Mouse (Mus musculus) adipocyte (in vitro differentiated cells): ENCODE measurements around the gene Sh3bp2.

Source experiments
- DNase-seq: peaks from one replicate; pipeline ENCODE4 v3.0.0-alpha.2; 2016; ENCODE audit warnings: low spot score

Gene Sh3bp2

DNA sequence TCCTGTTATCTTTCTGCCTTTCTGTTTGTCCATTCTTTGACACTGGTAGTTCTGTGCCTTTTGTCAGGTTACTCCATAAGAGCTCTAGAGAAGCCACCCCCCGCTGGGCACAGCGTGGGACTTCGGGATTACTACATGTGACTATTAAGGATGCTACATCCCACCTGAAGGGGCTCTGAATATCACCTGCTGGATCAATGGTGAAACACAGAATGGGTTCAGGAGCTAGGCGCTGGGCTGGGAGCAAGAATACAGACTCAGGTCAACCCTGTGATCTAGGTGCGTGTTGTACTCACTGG lies 788 bp downstream of the Sh3bp2 start:
- no peak for DNase-seq

DNA sequence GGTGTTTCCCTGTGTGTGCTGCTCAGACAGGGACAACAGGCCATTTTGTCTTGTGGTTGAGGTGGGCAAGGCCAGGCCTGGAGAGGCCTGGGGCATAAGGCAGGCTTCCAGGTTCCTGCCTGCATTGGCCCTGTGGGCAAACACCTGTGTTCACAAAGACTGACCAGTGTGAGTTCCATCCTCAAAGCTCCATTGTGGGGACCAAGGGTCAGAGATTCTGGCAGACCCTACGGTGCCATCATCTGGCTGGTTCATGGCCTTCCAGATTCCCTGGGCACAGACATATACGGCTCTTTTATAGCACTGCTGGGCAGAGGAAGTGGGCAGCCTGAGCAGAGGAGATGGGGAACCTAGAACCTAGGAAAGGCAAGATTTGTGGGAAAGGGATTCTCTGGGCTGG lies 1.7 kb downstream of the Sh3bp2 start:
- no peak for DNase-seq

DNA sequence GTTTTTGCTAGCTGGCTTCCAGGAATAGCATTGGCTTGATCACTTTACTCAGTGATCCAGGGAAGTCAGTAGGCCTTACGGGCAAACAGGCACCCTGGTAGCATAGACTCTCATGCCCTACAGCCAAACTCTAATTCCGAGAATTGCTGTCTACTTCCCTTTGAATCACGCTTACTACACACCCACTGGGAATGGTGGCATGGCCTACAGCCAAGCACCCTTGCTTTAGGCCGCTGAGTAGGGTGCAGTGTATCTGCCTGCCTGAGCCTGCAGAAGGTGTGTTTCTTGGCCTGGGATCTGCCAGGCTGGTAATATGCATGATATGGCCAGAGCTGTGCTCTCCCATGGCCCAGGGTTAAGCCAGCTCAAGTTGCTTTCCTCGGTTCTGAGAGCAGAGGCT lies 3.1 kb downstream of the Sh3bp2 start:
- DNase-seq: no peak

DNA sequence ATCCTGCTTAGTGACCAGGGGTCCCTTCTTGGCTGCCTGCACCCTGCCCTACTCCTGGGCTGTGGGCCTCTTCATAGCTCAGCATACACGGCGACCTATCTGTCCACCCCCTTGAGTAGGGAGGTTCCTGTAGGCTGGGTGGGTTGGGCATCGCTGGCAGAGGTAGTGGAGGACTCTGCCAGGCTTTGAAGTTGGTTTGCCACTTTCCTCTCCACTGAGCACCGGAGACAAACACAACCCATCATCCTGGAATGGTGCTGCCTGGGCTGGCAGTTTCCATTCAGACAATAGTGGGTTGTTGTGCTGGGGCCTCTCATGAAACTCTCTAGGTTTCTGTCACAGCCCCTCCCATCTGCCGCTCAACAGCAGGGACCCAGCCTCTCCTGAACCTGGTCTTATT lies 4.5 kb downstream of the Sh3bp2 start:
- no peak for DNase-seq

DNA sequence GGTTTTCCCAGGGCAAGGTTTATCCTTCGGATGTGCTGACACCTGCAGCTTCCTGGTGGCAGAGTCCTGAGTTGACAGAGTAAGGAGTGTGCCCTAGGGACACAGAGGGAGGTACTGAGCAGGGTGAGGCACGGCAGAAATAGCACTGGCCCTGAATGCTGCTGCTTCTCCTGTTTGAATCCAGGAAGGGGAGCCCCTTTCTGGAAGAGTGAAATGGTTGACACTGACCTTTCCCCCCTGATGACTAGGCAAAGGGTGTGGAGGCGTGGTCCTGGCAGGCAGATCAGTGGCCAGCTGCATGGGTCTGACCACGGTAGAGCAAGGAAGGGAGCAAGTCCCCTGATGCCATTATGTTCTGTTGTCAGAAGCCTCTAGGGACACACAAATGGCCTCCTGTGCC lies 5.0 kb downstream of the Sh3bp2 start:
- DNase-seq: peak; percentile 39

DNA sequence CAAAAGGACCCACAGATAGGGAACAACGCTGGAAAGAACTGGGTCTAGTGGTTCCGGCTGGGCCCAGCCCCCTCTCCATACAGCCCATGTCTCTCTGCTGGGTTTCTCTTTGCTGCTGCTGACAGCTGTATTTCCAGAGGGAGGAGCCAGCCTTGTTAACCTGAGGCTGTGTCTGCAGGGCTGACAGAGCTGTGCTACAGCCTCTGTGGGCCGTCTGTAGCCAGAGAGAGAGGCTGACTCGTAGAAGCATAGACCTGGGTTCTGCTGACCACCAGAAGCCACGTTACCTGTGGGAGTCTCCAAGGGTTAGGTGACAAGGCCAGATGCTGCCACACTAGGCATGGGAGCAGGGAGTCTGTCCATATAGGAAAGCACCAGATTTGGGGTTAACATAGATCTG lies 7.4 kb downstream of the Sh3bp2 start:
- no peak for DNase-seq

DNA sequence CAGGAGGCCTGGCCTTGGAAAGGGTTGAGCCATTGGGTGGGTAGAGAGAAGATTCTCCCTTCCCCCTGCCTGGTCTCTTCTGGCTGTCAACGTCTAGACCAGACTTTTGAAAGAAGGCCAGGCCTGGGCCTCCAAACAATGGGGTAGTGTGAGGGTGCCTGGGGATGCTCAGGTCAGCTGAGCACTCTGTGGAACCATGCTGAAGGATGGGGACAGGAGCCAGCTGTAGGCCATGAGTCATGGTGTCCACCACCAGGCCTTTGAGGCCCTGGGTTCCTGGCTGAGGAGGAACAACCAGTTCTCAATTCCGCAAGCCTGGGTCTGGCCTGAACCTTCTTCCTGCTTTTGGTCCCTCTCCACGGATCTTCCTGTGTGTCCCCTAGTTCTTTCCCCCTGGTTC lies 8.2 kb downstream of the Sh3bp2 start:
- DNase-seq: peak; percentile 34

DNA sequence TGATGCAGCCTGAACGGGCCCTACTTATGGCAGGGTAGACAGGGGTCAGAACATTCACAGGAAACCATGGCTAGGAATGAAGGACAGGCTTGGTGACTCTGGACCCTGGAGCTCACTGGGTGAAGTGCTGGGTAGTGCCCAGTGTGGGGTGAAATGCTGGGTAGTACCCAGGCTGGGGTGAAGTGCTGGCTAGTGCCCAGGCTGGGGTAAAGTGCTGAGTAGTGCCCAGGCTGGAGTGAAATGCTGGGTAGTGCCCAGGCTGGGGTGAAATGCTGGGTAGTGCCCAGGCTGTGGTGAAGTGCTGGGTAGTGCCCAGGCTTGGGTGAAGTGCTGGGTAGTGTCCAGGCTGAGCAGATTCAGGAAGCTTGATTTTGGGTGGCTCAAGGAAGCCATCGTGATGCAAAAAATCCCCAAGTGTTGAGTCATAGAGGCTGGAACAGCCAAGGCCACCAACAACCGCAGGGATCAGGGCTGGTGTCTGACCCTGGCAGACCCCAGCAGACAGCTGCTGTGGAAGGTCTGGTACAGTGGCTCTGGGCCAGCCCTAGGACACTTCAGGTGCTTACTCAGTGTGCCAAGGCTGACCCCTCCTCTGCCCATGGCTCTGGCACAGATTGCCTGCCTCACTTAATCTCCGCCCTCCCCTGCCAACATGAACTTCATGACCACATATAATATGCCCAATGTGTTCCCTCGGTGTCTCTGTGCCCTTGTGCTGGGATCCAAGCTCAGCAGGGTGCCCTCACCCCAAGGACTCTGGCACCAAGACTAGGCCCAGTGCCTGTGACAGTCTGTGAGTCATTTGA lies 9.3 kb downstream of the Sh3bp2 start:
- peak; percentile 56 for DNase-seq

DNA sequence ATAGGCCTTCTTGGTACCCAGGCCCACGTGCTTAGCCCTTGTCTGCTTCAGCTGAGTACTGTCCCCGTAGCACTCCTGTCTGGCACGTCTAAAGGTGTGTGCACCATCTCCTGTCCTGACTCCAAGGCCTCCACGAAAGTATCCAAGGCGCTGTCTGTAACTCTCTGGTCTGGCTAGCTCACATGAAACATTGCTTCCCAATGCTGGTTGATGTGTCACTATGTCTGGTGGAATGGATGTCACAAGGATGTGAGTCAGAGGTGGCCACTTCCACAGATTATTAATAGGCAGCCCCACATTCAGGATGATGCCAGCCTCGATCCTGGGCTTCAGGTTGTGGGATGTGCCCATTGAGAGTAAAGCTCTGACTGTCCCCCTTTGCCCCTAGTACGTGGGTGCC lies 10.2 kb downstream of the Sh3bp2 start:
- no peak for DNase-seq

DNA sequence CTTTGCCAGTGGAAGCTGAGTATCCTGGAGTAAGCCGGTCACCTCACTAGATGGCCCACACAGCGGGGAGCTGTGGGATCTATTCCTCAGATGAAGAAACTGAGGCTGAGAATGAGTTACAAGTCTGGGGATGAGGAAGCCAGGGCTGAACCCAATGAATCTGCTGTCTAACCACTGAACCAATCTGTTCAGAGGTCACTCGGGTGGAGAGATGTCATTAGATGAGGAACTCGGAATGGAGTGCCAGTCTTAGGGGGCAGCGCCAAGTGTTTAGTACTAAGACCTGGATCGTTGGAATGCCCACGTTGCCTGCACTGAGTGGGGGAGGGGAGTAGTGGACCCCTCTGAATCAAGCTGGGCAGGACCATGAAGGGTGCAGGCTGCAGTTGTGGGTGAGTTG lies 12.4 kb downstream of the Sh3bp2 start:
- DNase-seq: no peak

DNA sequence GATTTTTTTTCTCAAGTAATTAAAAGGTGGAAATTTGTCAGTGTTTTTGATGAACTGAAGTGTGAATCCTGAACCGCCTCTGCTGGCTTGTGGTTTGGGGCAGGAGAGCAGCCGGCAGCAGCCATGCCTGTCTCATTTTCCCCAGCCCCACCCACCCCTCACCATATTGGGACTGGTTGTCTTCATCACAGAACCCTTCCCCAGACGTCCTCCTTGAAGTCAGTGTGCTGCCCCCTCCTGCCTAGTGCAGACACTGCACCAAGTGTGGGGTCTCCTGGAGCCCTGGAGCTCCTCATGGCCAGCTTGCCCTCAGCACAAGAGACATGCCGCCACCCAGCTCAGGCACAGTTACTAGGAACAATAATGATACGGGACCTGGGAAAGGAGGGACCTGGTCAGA lies 12.9 kb downstream of the Sh3bp2 start:
- no peak for DNase-seq

DNA sequence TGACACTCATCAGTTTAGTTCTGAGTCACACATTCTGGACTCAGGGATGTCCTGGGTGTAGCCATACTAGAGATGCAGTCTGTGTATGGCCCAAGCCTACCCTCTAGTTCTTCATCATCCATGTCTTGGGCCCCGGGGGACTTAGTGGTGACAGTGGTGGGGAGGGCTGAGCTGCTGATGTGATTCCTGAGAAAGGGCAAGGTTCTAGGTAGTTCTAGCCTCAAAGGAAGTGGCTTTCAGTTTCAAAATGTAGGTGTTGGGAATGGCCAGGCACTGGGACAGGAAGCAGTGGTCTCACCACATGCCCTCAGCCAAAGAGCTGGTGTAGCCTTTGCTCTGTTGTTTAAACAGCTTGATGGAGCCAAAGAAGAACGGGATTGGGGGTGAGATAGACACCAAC lies 13.5 kb downstream of the Sh3bp2 start:
- DNase-seq: no peak

DNA sequence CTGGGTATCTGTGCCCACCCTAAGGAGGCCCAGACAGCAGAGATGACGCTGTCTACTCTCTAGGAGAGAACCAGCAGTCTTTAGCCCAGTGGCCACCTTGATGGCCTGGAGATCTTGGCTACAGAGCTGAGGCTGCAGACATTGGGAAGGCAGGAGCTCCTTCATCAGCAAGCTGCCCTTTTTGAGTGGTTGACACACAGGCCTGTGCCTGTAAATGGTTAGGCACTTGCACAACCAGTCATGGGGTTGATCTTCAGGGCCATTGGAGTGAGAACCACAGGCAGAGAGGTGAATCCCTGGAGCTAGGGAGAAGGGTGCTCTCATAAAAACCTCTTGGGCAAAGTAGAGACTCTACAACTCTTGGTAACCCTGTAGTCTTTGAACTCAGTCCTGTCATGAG lies 16.5 kb downstream of the Sh3bp2 start:
- no peak for DNase-seq

DNA sequence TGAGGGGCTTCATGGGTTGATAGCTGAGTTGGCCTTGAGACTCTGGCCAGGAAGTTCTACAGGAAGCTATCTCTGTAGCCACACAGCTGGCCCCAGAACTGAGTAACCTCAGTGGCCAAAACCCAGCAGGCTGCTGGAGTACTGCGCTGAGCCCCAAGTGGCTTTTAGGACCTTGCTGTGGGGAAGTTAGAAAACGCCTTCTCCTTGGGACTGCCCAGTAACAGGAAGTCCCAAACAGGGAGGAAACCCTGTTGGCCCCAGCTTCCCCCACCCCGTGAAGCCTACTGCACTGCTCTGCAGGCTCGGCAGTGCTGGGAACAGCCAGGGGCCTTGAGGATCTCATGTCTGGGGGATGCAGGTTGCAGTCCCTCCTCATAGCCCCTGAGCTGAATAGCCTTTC lies 17.5 kb downstream of the Sh3bp2 start:
- DNase-seq: no peak

DNA sequence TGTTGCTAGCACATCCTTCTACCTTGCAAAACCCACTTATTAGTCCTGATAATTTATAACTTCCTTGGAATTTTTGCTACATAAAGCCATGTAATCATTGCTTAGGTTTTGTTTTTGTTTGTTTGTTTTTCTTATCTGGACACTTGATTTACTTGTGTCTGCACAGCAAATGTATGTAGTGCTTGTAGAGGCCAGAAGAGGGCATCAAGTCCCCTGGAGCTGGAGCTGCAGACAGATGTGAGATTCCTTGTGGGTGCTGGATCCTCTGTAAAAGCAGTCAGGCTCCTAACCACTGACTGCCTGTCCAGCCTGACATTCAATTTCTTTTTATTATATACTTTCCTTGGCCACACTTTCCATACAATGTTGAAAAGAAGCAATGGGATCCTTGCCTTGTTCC lies 21.8 kb downstream of the Sh3bp2 start:
- DNase-seq: peak; percentile 42

DNA sequence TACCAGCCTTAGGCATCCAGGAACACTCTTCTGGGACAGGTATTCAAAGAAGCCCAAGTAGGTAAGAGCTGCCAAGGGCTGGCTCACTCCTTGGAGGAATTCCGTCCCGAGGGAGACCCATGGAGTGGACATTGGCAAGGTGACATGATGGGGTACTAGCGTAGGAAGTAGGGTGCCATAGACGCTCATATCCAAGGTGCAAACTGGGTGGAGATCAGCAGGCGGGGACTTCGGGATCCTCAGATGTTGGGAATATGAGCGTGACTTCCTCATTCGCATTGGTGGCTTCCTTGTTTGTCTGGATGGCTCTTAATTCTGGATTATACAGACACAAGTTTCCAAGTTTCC lies 23.5 kb downstream of the Sh3bp2 start:
- DNase-seq: no peak

DNA sequence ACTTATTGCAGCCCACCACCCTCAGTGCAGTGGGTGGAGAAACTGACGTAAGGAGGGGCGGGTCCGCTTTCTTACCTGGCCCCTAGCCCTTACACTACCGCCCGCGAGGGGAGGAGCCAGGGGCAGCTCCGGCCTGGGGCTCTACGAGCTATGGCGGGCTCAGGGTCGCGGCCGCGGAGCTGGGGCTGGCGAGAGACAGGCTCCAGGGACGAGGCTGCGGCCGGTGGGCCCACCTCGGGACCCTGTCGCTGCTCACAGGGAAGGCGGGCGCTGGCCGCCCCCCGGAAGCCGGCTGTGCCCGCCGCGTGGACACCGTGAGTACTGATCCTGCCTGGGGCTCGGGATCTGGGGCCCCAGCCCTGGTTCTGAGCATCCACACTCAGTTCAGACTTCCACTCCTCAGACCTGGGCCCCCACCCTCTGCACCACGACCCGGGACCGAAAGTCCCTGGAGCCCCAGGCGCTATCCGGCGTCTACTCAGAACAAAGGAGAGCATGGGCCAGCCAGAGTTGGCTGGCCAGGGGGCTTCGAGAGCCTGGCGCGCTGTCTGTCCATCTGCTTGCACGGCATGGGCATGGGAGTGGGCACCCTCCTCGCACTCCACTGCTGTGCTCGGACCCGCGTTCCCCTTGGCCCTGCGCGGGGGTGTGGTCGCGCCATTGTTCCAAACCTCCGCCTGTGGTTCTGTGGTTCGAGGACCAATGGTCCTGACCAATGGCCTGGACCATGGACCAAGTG lies 24.0 kb downstream of the Sh3bp2 start:
- no peak for DNase-seq

DNA sequence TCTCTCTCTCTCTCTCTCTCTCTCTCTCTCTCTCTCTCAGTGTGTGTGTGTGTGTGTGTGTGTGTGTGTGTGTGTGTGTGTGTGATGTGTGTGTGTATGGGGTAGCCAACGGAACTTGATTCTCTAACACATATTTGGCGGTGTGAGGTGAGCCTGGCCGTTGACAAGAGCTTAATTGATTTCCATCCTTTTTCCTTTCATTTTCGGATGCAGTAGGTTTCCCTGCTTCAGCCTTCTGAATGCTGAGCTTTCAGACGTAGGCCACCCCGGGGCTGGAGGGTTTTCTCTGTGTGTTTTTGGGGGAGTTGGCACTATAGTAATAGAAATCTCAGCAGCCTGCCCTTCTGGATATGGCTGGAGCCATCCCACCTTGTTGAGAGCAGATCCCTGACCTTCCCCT lies 24.6 kb downstream of the Sh3bp2 start:
- DNase-seq: no peak

DNA sequence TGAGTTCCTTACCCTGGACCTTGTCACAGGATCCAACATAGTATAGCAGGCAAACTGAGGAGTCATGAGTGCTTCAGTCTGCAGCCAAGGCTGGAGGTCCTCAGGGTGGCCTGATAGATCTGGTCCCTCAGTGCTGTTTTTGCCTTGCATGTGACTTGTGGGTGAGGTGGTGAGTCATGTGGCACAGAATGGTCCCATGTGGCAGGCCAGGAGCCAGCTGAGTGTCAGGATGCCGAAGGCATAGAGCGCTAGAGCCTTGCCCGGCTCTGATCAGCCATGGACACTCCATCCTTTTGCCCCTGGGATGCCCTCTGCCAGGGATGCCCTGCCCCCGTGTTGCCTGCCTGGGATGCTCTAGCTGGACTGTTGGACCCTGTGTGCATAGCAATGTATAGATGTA lies 26.2 kb downstream of the Sh3bp2 start:
- no peak for DNase-seq

DNA sequence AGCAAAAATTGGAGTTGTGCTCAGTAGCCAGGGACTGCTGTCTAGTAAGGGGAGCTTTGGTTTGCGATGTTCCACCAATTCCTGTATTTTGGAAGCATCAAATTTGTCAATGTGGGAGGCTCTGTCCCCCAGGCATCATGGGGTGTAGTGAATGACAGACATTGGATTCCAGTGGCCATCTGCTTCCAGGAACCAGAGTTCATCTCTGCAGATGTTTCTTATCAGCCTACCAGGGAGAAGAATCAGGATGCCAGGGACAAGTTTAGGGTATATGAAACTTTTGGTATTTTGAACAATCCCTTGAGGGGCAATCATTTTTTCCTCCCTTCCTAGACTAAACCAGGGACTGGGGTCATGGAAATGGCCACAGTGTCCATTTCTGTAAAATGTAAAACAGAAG lies 38.2 kb downstream of the Sh3bp2 start:
- no peak for DNase-seq

DNA sequence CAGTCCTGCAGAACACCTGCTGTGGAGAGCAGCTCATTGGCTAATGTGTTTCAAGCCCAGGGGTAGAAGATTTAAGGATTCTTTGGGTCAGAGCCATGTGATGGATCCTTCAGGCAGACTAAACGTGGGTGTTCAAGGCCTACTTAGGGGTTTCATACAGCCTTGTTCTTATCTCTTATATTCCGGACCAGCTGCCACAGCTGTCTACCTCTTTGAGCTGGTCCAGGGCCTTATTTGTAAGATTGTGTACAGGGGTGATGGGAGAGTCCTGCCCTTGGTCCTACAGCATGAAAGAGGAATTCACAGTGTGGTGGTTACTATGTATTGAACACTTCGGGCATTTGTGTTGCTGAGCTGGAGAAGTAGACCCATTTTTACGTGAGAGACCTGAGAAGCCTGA lies 38.7 kb downstream of the Sh3bp2 start:
- no peak for DNase-seq

DNA sequence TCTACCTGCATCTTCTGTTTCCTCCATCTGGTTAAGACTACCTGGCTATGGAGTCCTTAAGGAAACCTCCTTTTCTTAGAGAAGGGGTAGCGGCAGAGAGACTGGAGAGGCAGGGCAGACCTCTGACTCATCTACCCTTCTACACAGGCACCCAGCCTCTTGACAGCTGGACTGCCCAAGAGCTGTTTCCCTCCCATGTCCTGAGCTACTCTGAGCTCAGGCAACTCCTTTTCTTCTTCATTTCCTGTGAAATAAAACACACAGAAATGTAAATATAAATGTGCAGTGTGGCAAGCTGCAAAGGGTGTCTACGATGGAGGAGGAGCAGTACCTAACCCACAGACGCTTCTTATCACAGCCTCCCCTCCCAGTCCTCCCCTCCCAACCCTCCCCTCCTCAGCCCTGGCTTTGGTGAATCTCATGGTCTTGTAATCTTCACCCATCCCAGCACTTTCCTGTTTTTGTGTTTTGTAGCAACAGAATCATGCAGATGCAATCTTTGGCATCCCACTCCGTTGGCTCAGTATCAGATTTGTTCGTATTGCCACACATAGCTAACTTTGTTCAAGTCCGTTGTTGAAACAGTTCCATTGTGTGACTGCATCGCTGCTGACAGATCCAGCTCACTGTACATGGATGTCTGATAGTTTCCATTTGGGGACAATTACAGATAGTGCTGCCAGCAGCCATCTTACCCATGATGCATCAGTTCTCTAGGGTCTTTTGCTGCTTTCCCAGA lies 40.1 kb downstream of the Sh3bp2 start:
- peak; percentile 98 for DNase-seq

DNA sequence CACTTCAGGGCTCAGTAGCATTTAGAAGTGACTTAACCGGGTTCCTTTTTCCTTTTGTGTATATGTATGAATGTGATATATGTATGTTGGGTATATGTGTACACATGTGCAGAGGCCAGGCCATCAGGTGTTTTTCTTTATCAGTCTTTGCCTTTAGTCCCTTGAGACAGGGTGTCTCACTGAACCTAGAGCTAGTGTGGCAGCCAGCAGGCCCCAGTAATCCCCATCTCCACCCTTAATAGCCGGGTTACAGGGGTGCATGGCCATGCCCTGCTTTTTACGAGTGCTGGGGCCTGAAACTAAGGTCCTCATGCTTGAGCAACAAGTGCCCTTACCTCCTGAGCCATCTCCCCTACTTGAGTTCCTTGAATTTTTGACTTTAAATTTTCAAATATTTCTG lies 45.9 kb downstream of the Sh3bp2 start:
- no peak for DNase-seq
